Mouse (Mus musculus) embryonic facial prominence, embryonic 11.5 days (tissue): ENCODE measurements around the gene H2-K1. TPM values are rescaled to one million over a fixed set of nuclear protein-coding genes. Genes with fewer than 3 reads are reported as not detected.

ENCODE experiments used
- ATAC-seq: fragments of 200-750 bp; cut with Nextera tagmentation; replicated peaks from 2 replicates; pipeline ENCODE4 v1.8.0; 2017; ENCODE audit warnings: low read depth; ENCODE audit not compliant: insufficient number of reproducible peaks, low FRiP score, low TSS enrichment
- DNase-seq: peaks from one replicate; pipeline ENCODE4 v3.0.0-alpha.2; 2015; ENCODE audit warnings: low spot score
- H3K27ac ChIP-seq: fragments of 300-500 bp; sonication (generic); replicated peaks from 2 replicates; pipeline ENCODE4 v1.5.1; 2014; ENCODE audit warnings: mild to moderate bottlenecking, low read depth, low read length, control low read depth
- H3K27me3 ChIP-seq: fragments of 300-500 bp; sonication (generic); 2 replicates; pipeline ENCODE4 v1.6.1; 2014; ENCODE audit warnings: mild to moderate bottlenecking, low read length, moderate library complexity, mixed read lengths; ENCODE audit not compliant: control insufficient read depth, insufficient read depth
- H3K36me3 ChIP-seq: fragments of 300-500 bp; sonication (generic); replicated peaks from 2 replicates; pipeline ENCODE4 v1.6.1; 2014; ENCODE audit warnings: low read depth, mild to moderate bottlenecking, low read length, moderate library complexity, mixed read lengths; ENCODE audit not compliant: control insufficient read depth, insufficient read depth
- H3K4me1 ChIP-seq: fragments of 300-500 bp; sonication (generic); 2 replicates; pipeline ENCODE4 v1.6.1; 2014; ENCODE audit warnings: low read length, mixed read lengths; ENCODE audit not compliant: control insufficient read depth, insufficient read depth
- H3K4me2 ChIP-seq: fragments of 300-500 bp; sonication (generic); 2 replicates; pipeline ENCODE4 v1.6.1; 2014; ENCODE audit warnings: low read depth, mild to moderate bottlenecking, control low read depth, low read length, moderate library complexity
- H3K4me3 ChIP-seq: fragments of 300-500 bp; sonication (generic); 2 replicates; pipeline ENCODE4 v1.5.1; 2014; ENCODE audit warnings: low read depth, low read length, control low read depth
- H3K9ac ChIP-seq: fragments of 300-500 bp; sonication (generic); replicated peaks from 2 replicates; pipeline ENCODE4 v1.6.1; 2014; ENCODE audit warnings: mild to moderate bottlenecking, control low read depth, low read length
- H3K9me3 ChIP-seq: fragments of 300-500 bp; sonication (generic); replicated peaks from 2 replicates; pipeline ENCODE4 v1.6.1; 2016; ENCODE audit warnings: mild to moderate bottlenecking, low read length, inconsistent platforms, mixed read lengths; ENCODE audit not compliant: control insufficient read depth
- WGBS: fragments of 180-500 bp; shearing (Covaris S2); extraction: QIAGEN DNeasy Blood & Tissue Kit; methylation state at CpG from one replicate; pipeline ENCODE4 v1.1.7; 2014; 5-methylcytosine and 5-hydroxymethylcytosine counted together
- polyA plus RNA-seq: library from polyadenylated mRNA; unstranded; fragments of >200 nt; fragmentation: Nextera tagmentation; extraction: Ambion mirVana; gene quantifications from 2 replicates; pipeline ENCODE4 v1.2.1, GENCODE M21; 2014

The H2-K1 gene
- polyA plus RNA-seq, 1 experiment from 2014 or later: 7.5 TPM

GRCm38 (mm10) chr17:34024861-34025755 is 25.0 kb upstream of the H2-K1 start:
- H3K27ac ChIP-seq: peak overlapping the region; percentile 91
- no peaks in the 10 kb centered on the region for H3K9me3 ChIP-seq
- DNase-seq (peak; percentile 62), ATAC-seq (peak; percentile 0; the same call in 1 of the 2 replicates)
- no peaks in the 10 kb centered on the region for H3K27me3 ChIP-seq
- H3K4me2 ChIP-seq: peak overlapping the region; percentile 81
- peak overlapping the region; percentile 90 for H3K4me3 ChIP-seq
- H3K4me1 ChIP-seq: peaks cover 24% of the 10 kb centered on the region
- WGBS: 1% methylated on average over 55 of the region's 57 CpGs
- H3K9ac ChIP-seq: peak overlapping the region; percentile 93
- peaks cover 20% of the 10 kb centered on the region for H3K36me3 ChIP-seq

DNA sequence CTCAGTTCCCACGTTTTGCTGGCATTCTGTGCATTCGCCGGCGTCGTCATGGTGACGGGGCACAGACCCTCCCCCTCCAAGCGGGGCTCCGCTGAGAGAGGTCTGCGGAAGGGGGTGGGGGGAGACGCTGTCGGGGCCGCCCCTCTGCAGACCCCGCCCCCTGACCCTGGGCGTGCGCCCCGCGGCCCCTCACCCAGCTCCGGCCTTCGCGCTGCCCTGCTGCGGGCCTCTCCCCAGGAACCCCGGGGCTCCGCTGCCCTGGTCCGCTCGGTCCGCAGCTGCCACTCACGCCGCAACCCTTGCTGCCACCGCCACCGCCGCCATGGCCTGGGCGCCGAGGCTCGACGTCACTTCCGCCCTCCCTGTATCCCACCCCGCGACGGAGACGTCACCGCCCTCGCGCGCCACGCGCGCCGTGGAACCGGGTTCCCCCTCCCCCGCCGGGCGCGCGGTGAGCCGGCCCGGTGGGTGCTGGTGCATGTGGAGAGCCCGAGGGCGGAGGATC is 24.2 kb upstream of the H2-K1 start, which contains the start of gene Ring1:
TSS of gene Ring1 (minus strand) at position 364 of the 505 bp plus-strand sequence.
- Histone ChIP-seq H3K36me3 (peaks cover 18% of the 10 kb centered on the region), H3K4me1 (peaks cover 22% of the 10 kb centered on the region), H3K27ac (peak within 1 kb of the TSS; percentile 91), H3K4me3 (peak within 1 kb of the TSS; percentile 90), H3K9ac (peak within 1 kb of the TSS; percentile 93), H3K4me2 (peak within 1 kb of the TSS; percentile 81), H3K27me3 (no peaks in the 10 kb centered on the region), H3K9me3 (no peaks in the 10 kb centered on the region)
- ATAC-seq (peak; percentile 50), DNase-seq (peak; percentile 93)
- WGBS: under 1% methylated on average over 46 of the region's 58 CpGs

DNA sequence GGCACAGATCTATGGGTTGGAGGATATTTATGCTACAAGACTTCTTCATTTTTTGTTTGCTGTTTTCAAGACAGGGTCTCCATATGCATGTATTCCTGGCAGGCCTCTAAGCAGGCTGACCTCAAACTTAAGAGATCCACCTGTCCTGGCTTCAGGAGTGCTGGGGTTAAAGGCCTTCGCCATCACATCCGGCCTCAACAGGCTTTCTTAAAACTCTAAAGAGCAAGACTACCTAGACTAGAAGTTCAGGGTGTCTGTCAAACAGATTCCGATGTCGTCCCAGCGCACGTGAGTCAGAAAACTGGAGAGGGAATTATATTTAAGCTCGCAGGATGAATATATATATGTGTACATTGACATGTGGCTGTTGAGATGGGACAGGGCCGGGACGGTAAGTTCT is 23.5 kb upstream of the H2-K1 start:
- H3K4me2 ChIP-seq: peak overlapping the region; percentile 81
- H3K9me3 ChIP-seq: no peaks in the 10 kb centered on the region
- peak overlapping the region; percentile 90 for H3K4me3 ChIP-seq
- WGBS: 68% methylated on average over 9 of the region's 9 CpGs
- peaks cover 19% of the 10 kb centered on the region for H3K4me1 ChIP-seq
- ATAC-seq: no peak
- peaks cover 11% of the 10 kb centered on the region for H3K36me3 ChIP-seq
- DNase-seq: no peak
- H3K27me3 ChIP-seq: no peaks in the 10 kb centered on the region
- no peak overlapping the region; the same call in 1 of the 2 replicates for H3K9ac ChIP-seq
- H3K27ac ChIP-seq: no peak overlapping the region

GRCm38 (mm10) chr17:34022987-34023386 is 22.8 kb upstream of the H2-K1 start:
- no peak overlapping the region for H3K4me2 ChIP-seq
- no peak overlapping the region for H3K4me3 ChIP-seq
- no peak overlapping the region for H3K27ac ChIP-seq
- H3K36me3 ChIP-seq: peaks cover 9% of the 10 kb centered on the region
- H3K27me3 ChIP-seq: no peaks in the 10 kb centered on the region
- ATAC-seq (no peak), DNase-seq (no peak)
- no peaks in the 10 kb centered on the region for H3K9me3 ChIP-seq
- H3K4me1 ChIP-seq: peaks cover 16% of the 10 kb centered on the region
- WGBS: 97% methylated on average over 20 of the region's 20 CpGs
- no peak overlapping the region for H3K9ac ChIP-seq

DNA sequence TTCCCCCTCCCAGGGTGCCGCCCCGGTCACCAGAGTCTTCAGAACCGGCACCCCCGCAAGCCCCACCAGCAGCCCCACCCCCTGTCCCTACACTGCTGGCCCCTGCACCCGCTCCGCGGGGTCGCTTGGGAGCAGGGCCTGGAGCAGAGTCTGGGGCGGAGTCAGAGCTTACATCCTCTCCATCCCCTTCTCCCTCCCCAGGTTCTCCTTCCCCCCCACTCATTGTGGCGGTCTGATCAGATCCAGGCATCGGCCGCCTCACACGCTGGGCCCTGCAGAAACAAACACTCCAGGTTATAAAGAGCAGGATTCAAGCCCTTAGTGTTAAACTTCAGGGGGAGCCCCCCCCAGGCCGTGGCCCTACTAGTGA is 22.3 kb upstream of the H2-K1 start:
- Histone ChIP-seq H3K4me1 (peaks cover 16% of the 10 kb centered on the region), H3K27me3 (no peaks in the 10 kb centered on the region), H3K9me3 (no peaks in the 10 kb centered on the region), H3K27ac (no peak overlapping the region), H3K4me2 (no peak overlapping the region), H3K36me3 (peaks cover 9% of the 10 kb centered on the region), H3K4me3 (no peak overlapping the region), H3K9ac (no peak overlapping the region)
- DNase-seq (no peak), ATAC-seq (no peak)
- WGBS: 91% methylated on average over 14 of the region's 14 CpGs

DNA sequence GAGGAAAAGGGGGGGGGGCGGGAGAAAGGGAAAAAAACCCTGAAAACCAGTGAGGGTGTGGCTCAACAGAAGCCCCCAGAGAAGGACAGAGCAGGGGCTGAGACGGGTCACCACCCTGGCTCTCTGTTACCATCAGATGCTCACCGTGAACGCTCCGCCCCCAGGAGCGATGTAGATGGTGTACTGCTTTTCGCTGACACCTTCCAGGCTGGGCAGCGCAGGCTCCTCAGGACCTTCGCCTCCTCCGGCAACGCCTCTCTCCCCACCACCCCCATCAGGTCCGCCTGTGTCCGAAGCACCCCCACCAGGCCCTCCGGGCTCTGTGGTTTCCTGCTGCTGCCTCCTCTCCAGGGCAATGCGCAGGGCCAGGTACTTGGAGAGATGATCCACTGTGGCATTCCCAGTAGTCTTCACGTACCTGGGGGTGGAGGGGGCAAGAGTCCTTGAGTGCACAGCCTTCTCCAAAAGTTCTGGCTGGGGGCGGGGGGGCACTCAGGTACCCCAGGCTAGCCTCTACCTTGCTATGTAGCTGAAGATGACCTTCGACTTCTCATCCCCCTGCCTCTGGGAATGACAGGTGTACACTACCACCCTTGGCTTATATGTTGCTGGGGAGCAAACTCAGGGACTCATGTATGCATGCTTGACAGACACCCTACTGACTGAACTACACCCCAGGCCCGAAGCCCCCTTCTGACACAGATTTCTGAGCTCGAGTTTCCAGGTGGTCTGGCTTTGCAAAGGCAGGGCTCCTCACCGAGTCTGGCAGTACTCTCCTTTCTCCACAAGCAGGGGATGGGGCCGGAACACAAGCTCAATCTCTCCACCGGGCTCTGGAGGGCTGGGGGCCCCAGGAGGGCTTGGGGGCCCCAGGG is 21.6 kb upstream of the H2-K1 start:
- Histone ChIP-seq H3K4me1 (peaks cover 10% of the 10 kb centered on the region), H3K9ac (no peak overlapping the region), H3K27me3 (no peaks in the 10 kb centered on the region), H3K4me3 (no peak overlapping the region), H3K27ac (no peak overlapping the region), H3K36me3 (peaks cover 9% of the 10 kb centered on the region), H3K9me3 (no peaks in the 10 kb centered on the region), H3K4me2 (no peak overlapping the region)
- DNase-seq (no peak), ATAC-seq (no peak)
- 94% methylated on average over 23 of the region's 23 CpGs for WGBS

GRCm38 (mm10) chr17:34013436-34013835 is 13.3 kb upstream of the H2-K1 start:
- Histone ChIP-seq H3K27ac (no peak overlapping the region), H3K9me3 (no peaks in the 10 kb centered on the region), H3K4me2 (no peak overlapping the region), H3K4me1 (no peaks in the 10 kb centered on the region), H3K36me3 (no peaks in the 10 kb centered on the region), H3K27me3 (no peaks in the 10 kb centered on the region), H3K9ac (no peak overlapping the region), H3K4me3 (no peak overlapping the region)
- no peak for DNase-seq
- ATAC-seq: no peak
- WGBS: 95% methylated on average over 8 of the region's 8 CpGs
